Mouse (Mus musculus): ENCODE results near the gene Gtf2h2. TPM values are rescaled to one million over a fixed set of nuclear protein-coding genes. Genes with fewer than 3 reads are reported as not detected.
"Not testable (repeated sequence)": the region's sequence is repeated elsewhere in the genome, so short reads cannot be mapped to it uniquely, and the experiment has no call there.

Gene Gtf2h2
- polyA plus RNA-seq, 1 experiment = 9.1 TPM

- WGBS = 72% methylated on average over 4 of the region's 4 CpGs
- peaks cover 17% of the 10 kb centered on the region; the same call in 1 of the 2 replicates for H3K4me1 ChIP-seq (ENCODE audit: control insufficient read depth, insufficient read depth, insufficient read length, low read length)
- H3K27me3 ChIP-seq (ENCODE audit: control insufficient read depth, insufficient read depth, low read length) = no peaks in the 10 kb centered on the region
Observed at GRCm38 (mm10) chr13:100511860-100512364, 19.5 kb upstream of the Gtf2h2 start.

GRCm38 (mm10) chr13:100511146-100511859 lies 18.9 kb upstream of the Gtf2h2 start:
- TF ChIP-seq CTCF (IDR thresholded peaks at IDR 0.05; ENCODE audit: extremely low read depth, insufficient read length, insufficient replicate concordance, low read depth, low read length) = no peak
- no peak for TF ChIP-seq POLR2A (IDR thresholded peaks at IDR 0.05; ENCODE audit: low read depth, low read length)
- WGBS = 71% methylated on average over 7 of the region's 7 CpGs
- Histone ChIP-seq H3K27ac (ENCODE audit: insufficient read depth, low read depth, low read length) (no peak overlapping the region), H3K4me1 (ENCODE audit: control insufficient read depth, insufficient read depth, insufficient read length, low read length) (peaks cover 13% of the 10 kb centered on the region; the same call in 1 of the 2 replicates), H3K27me3 (ENCODE audit: control insufficient read depth, insufficient read depth, low read length) (no peaks in the 10 kb centered on the region), H3K36me3 (ENCODE audit: control insufficient read depth, insufficient read depth, low read length) (peaks cover 39% of the 10 kb centered on the region), H3K4me3 (ENCODE audit: low read depth, low read length) (no peak overlapping the region)

More at GRCm38 (mm10) chr13:100511860-100512364, 19.5 kb upstream of the Gtf2h2 start:
- TF ChIP-seq CTCF (IDR thresholded peaks at IDR 0.05; ENCODE audit: extremely low read depth, insufficient read length, insufficient replicate concordance, low read depth, low read length) (no peak), POLR2A (IDR thresholded peaks at IDR 0.05; ENCODE audit: low read depth, low read length) (no peak)
- no peak overlapping the region for H3K27ac ChIP-seq (ENCODE audit: insufficient read depth, low read depth, low read length)
- peaks cover 37% of the 10 kb centered on the region for H3K36me3 ChIP-seq (ENCODE audit: control insufficient read depth, insufficient read depth, low read length)
- no peak overlapping the region for H3K4me3 ChIP-seq (ENCODE audit: low read depth, low read length)

GRCm38 (mm10) chr13:100499625-100500024 lies 7.2 kb upstream of the Gtf2h2 start:
- H3K4me1 ChIP-seq (ENCODE audit: control insufficient read depth, insufficient read depth, insufficient read length, low read length); H3K27me3 ChIP-seq (ENCODE audit: control insufficient read depth, insufficient read depth, low read length); H3K4me3 ChIP-seq (ENCODE audit: low read depth, low read length); H3K27ac ChIP-seq (ENCODE audit: insufficient read depth, low read depth, low read length): not testable (repeated sequence)
- H3K36me3 ChIP-seq (ENCODE audit: control insufficient read depth, insufficient read depth, low read length) = peaks cover 33% of the 10 kb centered on the region

- Histone ChIP-seq H3K27ac (ENCODE audit: insufficient read depth, low read depth, low read length) (no peak overlapping the region), H3K27me3 (ENCODE audit: control insufficient read depth, insufficient read depth, low read length) (no peaks in the 10 kb centered on the region), H3K4me3 (ENCODE audit: low read depth, low read length) (no peak overlapping the region), H3K4me1 (ENCODE audit: control insufficient read depth, insufficient read depth, insufficient read length, low read length) (peaks cover 5% of the 10 kb centered on the region), H3K36me3 (ENCODE audit: control insufficient read depth, insufficient read depth, low read length) (peaks cover 14% of the 10 kb centered on the region)
- no peak for TF ChIP-seq POLR2A (IDR thresholded peaks at IDR 0.05; ENCODE audit: low read depth, low read length)
- no peak for TF ChIP-seq CTCF (IDR thresholded peaks at IDR 0.05; ENCODE audit: extremely low read depth, insufficient read length, insufficient replicate concordance, low read depth, low read length)
- WGBS = 75% methylated on average over 4 of the region's 4 CpGs
Observed at GRCm38 (mm10) chr13:100495337-100495736, 3.0 kb upstream of the Gtf2h2 start.

GRCm38 (mm10) chr13:100494370-100494769 lies 2.0 kb upstream of the Gtf2h2 start:
- TF ChIP-seq CTCF (IDR thresholded peaks at IDR 0.05; ENCODE audit: extremely low read depth, insufficient read length, insufficient replicate concordance, low read depth, low read length) = peak; percentile 33; the same call in 1 of the 2 replicates
- H3K27ac ChIP-seq (ENCODE audit: insufficient read depth, low read depth, low read length); H3K27me3 ChIP-seq (ENCODE audit: control insufficient read depth, insufficient read depth, low read length); H3K4me1 ChIP-seq (ENCODE audit: control insufficient read depth, insufficient read depth, insufficient read length, low read length); H3K4me3 ChIP-seq (ENCODE audit: low read depth, low read length): not testable (repeated sequence)
- 80% methylated on average over 8 of the region's 8 CpGs for whole genome bisulfite sequencing
- peaks cover 14% of the 10 kb centered on the region for H3K36me3 ChIP-seq (ENCODE audit: control insufficient read depth, insufficient read depth, low read length)

GRCm38 (mm10) chr13:100493313-100493712 lies 934 bp upstream of the Gtf2h2 start:
- peaks cover 11% of the 10 kb centered on the region for H3K36me3 ChIP-seq (ENCODE audit: control insufficient read depth, insufficient read depth, low read length)
- 15% methylated on average over 8 of the region's 8 CpGs for WGBS
- H3K27ac ChIP-seq (ENCODE audit: insufficient read depth, low read depth, low read length) = 0 out of 2 replicates have a peak overlapping the region, but pooled peaks have one; percentile 1
- no peaks in the 10 kb centered on the region for H3K27me3 ChIP-seq (ENCODE audit: control insufficient read depth, insufficient read depth, low read length)
- no peak overlapping the region for H3K4me3 ChIP-seq (ENCODE audit: low read depth, low read length)
- TF ChIP-seq POLR2A (IDR thresholded peaks at IDR 0.05; ENCODE audit: low read depth, low read length) = no peak
- TF ChIP-seq CTCF (IDR thresholded peaks at IDR 0.05; ENCODE audit: extremely low read depth, insufficient read length, insufficient replicate concordance, low read depth, low read length) = no peak
- H3K4me1 ChIP-seq (ENCODE audit: control insufficient read depth, insufficient read depth, insufficient read length, low read length) = peaks cover 5% of the 10 kb centered on the region

- peaks cover 5% of the 10 kb centered on the region for H3K4me1 ChIP-seq (ENCODE audit: control insufficient read depth, insufficient read depth, insufficient read length, low read length)
- peak overlapping the region; percentile 97 for H3K4me3 ChIP-seq (ENCODE audit: low read depth, low read length)
- WGBS = 11% methylated on average over 6 of the region's 6 CpGs
- no peaks in the 10 kb centered on the region for H3K27me3 ChIP-seq (ENCODE audit: control insufficient read depth, insufficient read depth, low read length)
- peaks cover 16% of the 10 kb centered on the region for H3K36me3 ChIP-seq (ENCODE audit: control insufficient read depth, insufficient read depth, low read length)
- peak overlapping the region; percentile 56; the same call in 1 of the 2 replicates for H3K27ac ChIP-seq (ENCODE audit: insufficient read depth, low read depth, low read length)
- TF ChIP-seq POLR2A (IDR thresholded peaks at IDR 0.05; ENCODE audit: low read depth, low read length) (no peak), CTCF (IDR thresholded peaks at IDR 0.05; ENCODE audit: extremely low read depth, insufficient read length, insufficient replicate concordance, low read depth, low read length) (no peak)
Observed at GRCm38 (mm10) chr13:100491623-100492022, 756 bp downstream of the Gtf2h2 start.

All from small intestine, adult 2 months (tissue).